Mouse (Mus musculus) ES-Bruce4 (cell line): ENCODE measurements around the gene Emc6.

Source experiments
- CTCF ChIP-seq: IDR thresholded peaks from one replicate; pipeline ENCODE4 v1.8.1; 2011; ENCODE audit warnings: low read depth, low read length
- EP300 ChIP-seq: IDR thresholded peaks from 2 replicates; pipeline ENCODE4 v1.6.1; 2011; ENCODE audit warnings: low read depth, low read length; ENCODE audit not compliant: insufficient read depth
- POLR2A ChIP-seq: IDR thresholded peaks from one replicate; pipeline ENCODE4 v1.8.1; 2011; ENCODE audit warnings: low read length; ENCODE audit not compliant: insufficient read depth

- TF ChIP-seq EP300 (0 out of 2 replicates have a peak, but pooled peaks have one; percentile 41), CTCF (no peak), POLR2A (no peak)
Observed at GRCm38 (mm10) chr11:73176608-73177508, at the start of gene Emc6, which contains the start of gene Tax1bp3.
